ENCODE assay signal across 17 mouse cellular contexts in genomic region chr14:35138069-35138468, GRCm38 (mm10).
"Had no signal": no experiment of that assay in that cellular context is flagged by ENCODE, and none has a peak within 500 bp of the region (broad histone marks: within the 10 kb centered on the region; RNA-seq: fewer than 3 reads in every experiment).

No protein-coding gene starts in this region.

- ATAC-seq: liver, embryonic 12.5 days had no signal

- H3K4me2 ChIP-seq: limb, embryonic 13.5 days; liver, embryonic 12.5 days; liver, embryonic 15.5 days; lung, embryonic 15.5 days had no signal

- H3K36me3 ChIP-seq: limb, embryonic 10.5 days; limb, embryonic 13.5 days; liver, embryonic 12.5 days; liver, embryonic 15.5 days; lung, embryonic 15.5 days; midbrain, embryonic 10.5 days had no signal

- H3K9me3 ChIP-seq: limb, embryonic 10.5 days; limb, embryonic 13.5 days; liver, embryonic 12.5 days; liver, embryonic 15.5 days; lung, embryonic 15.5 days; midbrain, embryonic 10.5 days had no signal

- DNase-seq: kidney, postnatal 25 days; layer of hippocampus, adult 9-11 months; liver; lung, adult 18-20 months; lung, postnatal 10 days; lung, postnatal 36 days; thymus, adult 18-20 months; thymus, postnatal 36 days had no signal

- H3K9ac ChIP-seq: limb, embryonic 13.5 days; liver, embryonic 12.5 days; liver, embryonic 15.5 days; lung, embryonic 15.5 days had no signal

- H3K27me3 ChIP-seq: limb, embryonic 13.5 days; liver, embryonic 12.5 days; liver, embryonic 15.5 days; lung, embryonic 15.5 days; megakaryocyte, embryonic 14.5 days had no signal

- H3K4me1 ChIP-seq: limb, embryonic 13.5 days; liver, embryonic 12.5 days; liver, embryonic 15.5 days; lung, embryonic 15.5 days; megakaryocyte, embryonic 14.5 days had no signal

- H3K4me3 ChIP-seq: layer of hippocampus, adult 2 months; limb, embryonic 10.5 days; limb, embryonic 13.5 days; liver, embryonic 12.5 days; liver, embryonic 15.5 days; lung, embryonic 15.5 days; megakaryocyte, embryonic 14.5 days; midbrain, embryonic 10.5 days had no signal

- H3K27ac ChIP-seq: kidney, postnatal 0 days; layer of hippocampus, adult 2 months; limb, embryonic 10.5 days; limb, embryonic 13.5 days; liver, embryonic 12.5 days; liver, embryonic 15.5 days; lung, embryonic 15.5 days; midbrain, embryonic 10.5 days had no signal
